Mouse (Mus musculus) gastrocnemius, adult 8-10 months (tissue): ENCODE measurements at regions not wholly inside any gene's neighbourhood (a gene's known extent, or its start where the extent isn't known, plus 50 kb on each side); places are given as distances from the start of the nearest gene placed in this dataset.
A peak's percentile ranks its signal among the peaks of the same experiment; 100 is the strongest.
"Not testable (repeated sequence)": the region's sequence is repeated elsewhere in the genome, so short reads cannot be mapped to it uniquely, and the experiment has no call there.

Source experiments
- DNase-seq, 2 experiments: peaks; one replicate each; pipeline ENCODE4 v3.0.0; 2022; ENCODE audit warnings: low spot score in 2 of 2

- DNase-seq: no peak
These were observed 236.7 kb downstream of the Prex1 start for GRCm38 (mm10) chr2:166476953-166477352.

- DNase-seq: no peak
These were observed 238.0 kb downstream of the Prex1 start for GRCm38 (mm10) chr2:166475624-166476023.

GRCm38 (mm10) chr2:166474601-166475000, 239.0 kb downstream of the Prex1 start:
- no peak for DNase-seq

GRCm38 (mm10) chr2:166471257-166471753, 242.3 kb downstream of the Prex1 start:
- DNase-seq: no peak

- no peak for DNase-seq
These were observed 244.5 kb downstream of the Prex1 start for GRCm38 (mm10) chr2:166469046-166469593.

- DNase-seq: no peak
These were observed 246.5 kb downstream of the Prex1 start for GRCm38 (mm10) chr2:166467137-166467536.

GRCm38 (mm10) chr2:166465531-166465930, 248.1 kb downstream of the Prex1 start:
- no peak for DNase-seq

- DNase-seq: peak; percentile 25 to 57
These were observed 250.1 kb downstream of the Prex1 start for GRCm38 (mm10) chr2:166463539-166463938.

GRCm38 (mm10) chr2:166461956-166462355, 251.7 kb downstream of the Prex1 start:
- no peak for DNase-seq

- no peak for DNase-seq
These were observed 252.5 kb downstream of the Prex1 start for GRCm38 (mm10) chr2:166461103-166461502.

GRCm38 (mm10) chr2:166459955-166460354, 253.7 kb downstream of the Prex1 start:
- DNase-seq: peak; percentile 39 to 48

- DNase-seq: no peak
These were observed 254.7 kb downstream of the Prex1 start for GRCm38 (mm10) chr2:166458953-166459352.

- DNase-seq: no peak
These were observed 256.1 kb downstream of the Prex1 start for GRCm38 (mm10) chr2:166457381-166458172.

- DNase-seq: not testable (repeated sequence)
These were observed 259.3 kb downstream of the Prex1 start for GRCm38 (mm10) chr2:166454160-166454888.

- DNase-seq: no peak
These were observed 262.7 kb downstream of the Prex1 start for GRCm38 (mm10) chr2:166450964-166451363.

- DNase-seq: no peak
These were observed 263.3 kb downstream of the Prex1 start for GRCm38 (mm10) chr2:166450380-166450779.

GRCm38 (mm10) chr2:166448724-166449123, 264.9 kb downstream of the Prex1 start:
- DNase-seq: no peak

GRCm38 (mm10) chr2:166448161-166448560, 265.5 kb downstream of the Prex1 start:
- peak; percentile 28 to 45 for DNase-seq

- DNase-seq: no peak
These were observed 267.1 kb downstream of the Prex1 start for GRCm38 (mm10) chr2:166446536-166446935.

GRCm38 (mm10) chr2:166445824-166446223, 267.8 kb downstream of the Prex1 start:
- not testable (repeated sequence) for DNase-seq

- DNase-seq: no peak
These were observed 270.6 kb downstream of the Prex1 start for GRCm38 (mm10) chr2:166442997-166443396.
